Mouse (Mus musculus) intestine, embryonic 14.5 days (tissue): ENCODE measurements around the gene Fabp6. TPM values are rescaled to one million over a fixed set of nuclear protein-coding genes. Genes with fewer than 3 reads are reported as not detected.
A peak's percentile ranks its signal among the peaks of the same experiment; 100 is the strongest.

Source experiments
- ATAC-seq: fragments of 200-750 bp; cut with Nextera tagmentation; replicated peaks from 2 replicates; pipeline ENCODE4 v1.8.0; 2017; ENCODE audit warnings: low read depth, moderate number of reproducible peaks, moderate TSS enrichment, moderate library complexity; ENCODE audit not compliant: low FRiP score, low TSS enrichment
- DNase-seq: peaks from one replicate; pipeline ENCODE4 v3.0.0-alpha.2; 2018; ENCODE audit warnings: low spot score
- H3K27ac ChIP-seq: fragments of 300-500 bp; sonication (generic); 2 replicates; pipeline ENCODE4 v1.5.1; 2014; ENCODE audit warnings: low read depth, mild to moderate bottlenecking, control low read depth
- H3K27me3 ChIP-seq: fragments of 300-500 bp; sonication (generic); replicated peaks from 2 replicates; pipeline ENCODE4 v1.6.1; 2014; ENCODE audit warnings: low read length, control low read depth; ENCODE audit not compliant: control insufficient read depth, insufficient read depth
- H3K36me3 ChIP-seq: fragments of 300-500 bp; sonication (generic); 2 replicates; pipeline ENCODE4 v1.6.1; 2014; ENCODE audit warnings: low read length, control low read depth; ENCODE audit not compliant: control insufficient read depth, insufficient read depth
- H3K4me1 ChIP-seq: fragments of 300-500 bp; sonication (generic); replicated peaks from 2 replicates; pipeline ENCODE4 v1.6.1; 2014; ENCODE audit warnings: low read length, control low read depth, mixed read lengths; ENCODE audit not compliant: control insufficient read depth, insufficient read depth
- H3K4me2 ChIP-seq: fragments of 300-500 bp; sonication (generic); 2 replicates; pipeline ENCODE4 v1.6.1; 2014; ENCODE audit warnings: low read length
- H3K4me3 ChIP-seq: fragments of 300-500 bp; sonication (generic); 2 replicates; pipeline ENCODE4 v1.5.1; 2014; ENCODE audit warnings: low read depth, low read length, control low read depth, mixed read lengths
- H3K9ac ChIP-seq: fragments of 300-500 bp; sonication (generic); 2 replicates; pipeline ENCODE4 v1.6.1; 2014; ENCODE audit warnings: mild to moderate bottlenecking, low read length
- H3K9me3 ChIP-seq: fragments of 300-500 bp; sonication (generic); 2 replicates; pipeline ENCODE4 v1.6.1; 2016; ENCODE audit warnings: low read length, control low read depth; ENCODE audit not compliant: control insufficient read depth
- WGBS: fragments of 180-500 bp; shearing (Covaris S2); extraction: QIAGEN DNeasy Blood & Tissue Kit; methylation state at CpG from one replicate; pipeline ENCODE4 v1.1.7; 2014; 5-methylcytosine and 5-hydroxymethylcytosine counted together
- polyA plus RNA-seq: library from polyadenylated mRNA; unstranded; fragments of >200 nt; fragmentation: Nextera tagmentation; extraction: Ambion mirVana; gene quantifications from 2 replicates; pipeline ENCODE4 v1.2.1, GENCODE M21; 2014

Fabp6 gene
- polyA plus RNA-seq, 1 experiment from 2014 or later, result 0.43 TPM

- Histone ChIP-seq H3K27me3 (no peaks in the 10 kb centered on the region), H3K27ac (no peak overlapping the region), H3K9ac (no peak overlapping the region), H3K36me3 (no peaks in the 10 kb centered on the region), H3K4me1 (peaks cover 10% of the 10 kb centered on the region; the same call in 1 of the 2 replicates), H3K4me2 (no peak overlapping the region), H3K9me3 (no peaks in the 10 kb centered on the region), H3K4me3 (no peak overlapping the region)
- DNase-seq (no peak), ATAC-seq (no peak)
- WGBS, result 81% methylated on average over 10 of the region's 10 CpGs
Observed at GRCm38 (mm10) chr11:43610006-43610661, 8.8 kb upstream of the Fabp6 start.

DNA sequence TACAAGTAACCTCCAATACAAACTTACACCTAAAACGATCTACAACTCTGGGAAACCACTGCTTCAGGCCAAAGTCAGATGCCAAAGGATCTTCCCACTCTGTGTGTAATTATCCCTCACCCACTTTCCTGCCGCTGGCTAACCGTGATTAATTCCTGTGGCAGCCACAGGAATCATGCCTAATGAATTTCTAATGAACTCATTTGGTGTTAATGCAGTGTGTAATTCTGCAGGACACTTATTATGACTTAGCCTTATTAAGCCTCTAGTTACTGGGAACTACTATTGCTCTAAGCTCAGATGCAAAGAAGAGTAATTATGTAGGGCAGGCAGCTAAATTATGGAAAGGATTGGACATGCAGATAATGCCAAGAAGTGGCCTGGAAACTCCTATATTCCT is 7.1 kb upstream of the Fabp6 start:
- ATAC-seq (no peak), DNase-seq (no peak)
- Histone ChIP-seq H3K4me1 (peaks cover 8% of the 10 kb centered on the region; the same call in 1 of the 2 replicates), H3K9ac (no peak overlapping the region), H3K27me3 (no peaks in the 10 kb centered on the region), H3K27ac (no peak overlapping the region), H3K4me2 (no peak overlapping the region), H3K9me3 (no peaks in the 10 kb centered on the region), H3K36me3 (no peaks in the 10 kb centered on the region), H3K4me3 (no peak overlapping the region)
- 83% methylated on average over 3 of the region's 3 CpGs for WGBS

- Histone ChIP-seq H3K4me1 (no peaks in the 10 kb centered on the region), H3K36me3 (no peaks in the 10 kb centered on the region), H3K9ac (no peak overlapping the region), H3K27ac (no peak overlapping the region), H3K27me3 (no peaks in the 10 kb centered on the region), H3K4me2 (no peak overlapping the region), H3K4me3 (no peak overlapping the region), H3K9me3 (no peaks in the 10 kb centered on the region)
- WGBS, result 84% methylated on average over 6 of the region's 6 CpGs
- ATAC-seq (no peak), DNase-seq (no peak)
Observed at GRCm38 (mm10) chr11:43605859-43606258, 4.5 kb upstream of the Fabp6 start.

DNA sequence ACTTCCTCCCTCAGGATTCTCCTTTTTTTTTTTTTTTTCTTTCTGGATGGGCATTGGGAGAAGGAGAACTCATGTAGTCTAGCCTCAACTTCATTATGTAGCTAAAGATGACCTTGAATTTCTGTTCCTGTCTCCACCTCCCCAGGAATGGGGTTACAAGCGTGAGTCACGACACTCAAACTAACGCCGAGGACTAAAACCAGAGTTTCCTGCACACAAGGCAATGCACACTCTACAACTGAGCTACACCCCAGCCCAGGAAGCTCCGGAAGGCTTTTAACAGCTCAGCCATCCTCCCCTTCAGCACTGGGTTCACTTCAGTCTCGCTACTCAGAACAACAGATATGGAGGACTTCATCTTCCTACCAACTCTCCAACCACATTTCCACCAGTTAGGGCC is 3.6 kb upstream of the Fabp6 start:
- H3K4me2 ChIP-seq, result no peak overlapping the region
- H3K36me3 ChIP-seq, result no peaks in the 10 kb centered on the region
- H3K9me3 ChIP-seq, result no peaks in the 10 kb centered on the region
- H3K9ac ChIP-seq, result no peak overlapping the region
- H3K4me3 ChIP-seq, result no peak overlapping the region
- no peaks in the 10 kb centered on the region for H3K27me3 ChIP-seq
- ATAC-seq, result no peak
- H3K27ac ChIP-seq, result no peak overlapping the region
- DNase-seq, result no peak
- 94% methylated on average over 6 of the region's 6 CpGs for WGBS
- no peaks in the 10 kb centered on the region for H3K4me1 ChIP-seq

- Histone ChIP-seq H3K36me3 (no peaks in the 10 kb centered on the region), H3K4me2 (no peak overlapping the region), H3K9me3 (no peaks in the 10 kb centered on the region), H3K27me3 (no peaks in the 10 kb centered on the region), H3K4me3 (no peak overlapping the region), H3K4me1 (no peaks in the 10 kb centered on the region), H3K9ac (no peak overlapping the region), H3K27ac (no peak overlapping the region)
- DNase-seq (no peak), ATAC-seq (no peak)
- WGBS, result 88% methylated on average over 2 of the region's 2 CpGs
Observed at GRCm38 (mm10) chr11:43604207-43604606, 2.9 kb upstream of the Fabp6 start.

DNA sequence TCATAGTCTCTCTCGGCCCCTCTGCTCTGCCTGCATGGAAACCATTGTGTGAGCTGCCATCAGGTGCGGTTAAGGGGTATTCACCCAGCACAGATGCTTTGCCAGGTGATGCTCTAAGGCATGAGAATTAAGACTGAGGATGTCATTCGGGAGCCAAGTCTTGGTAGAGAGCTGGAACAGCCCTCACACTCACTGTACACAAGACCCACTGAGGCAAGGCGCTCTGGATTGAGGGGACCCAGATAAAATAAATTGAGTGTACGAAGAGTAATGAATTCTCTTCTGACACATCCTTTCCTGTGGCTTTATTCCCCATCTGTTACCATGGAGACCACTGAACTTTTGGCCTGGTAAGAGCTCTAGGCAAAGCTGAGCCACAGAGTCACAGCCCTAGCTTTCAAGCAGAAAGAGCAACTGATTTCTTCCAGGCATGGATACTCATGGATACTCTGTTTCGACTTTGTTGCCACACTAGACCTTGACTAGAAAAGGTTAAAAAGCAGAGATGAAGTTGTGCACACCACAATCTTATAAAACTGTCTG is 11.7 kb downstream of the Fabp6 start:
- DNase-seq, result no peak
- H3K4me3 ChIP-seq, result no peak overlapping the region
- no peak overlapping the region for H3K27ac ChIP-seq
- H3K4me2 ChIP-seq, result no peak overlapping the region
- WGBS, result 44% methylated on average over 6 of the region's 6 CpGs
- ATAC-seq, result no peak
- H3K27me3 ChIP-seq, result no peaks in the 10 kb centered on the region
- H3K9ac ChIP-seq, result no peak overlapping the region
- H3K36me3 ChIP-seq, result peaks cover 35% of the 10 kb centered on the region
- no peaks in the 10 kb centered on the region for H3K4me1 ChIP-seq
- no peaks in the 10 kb centered on the region for H3K9me3 ChIP-seq

DNA sequence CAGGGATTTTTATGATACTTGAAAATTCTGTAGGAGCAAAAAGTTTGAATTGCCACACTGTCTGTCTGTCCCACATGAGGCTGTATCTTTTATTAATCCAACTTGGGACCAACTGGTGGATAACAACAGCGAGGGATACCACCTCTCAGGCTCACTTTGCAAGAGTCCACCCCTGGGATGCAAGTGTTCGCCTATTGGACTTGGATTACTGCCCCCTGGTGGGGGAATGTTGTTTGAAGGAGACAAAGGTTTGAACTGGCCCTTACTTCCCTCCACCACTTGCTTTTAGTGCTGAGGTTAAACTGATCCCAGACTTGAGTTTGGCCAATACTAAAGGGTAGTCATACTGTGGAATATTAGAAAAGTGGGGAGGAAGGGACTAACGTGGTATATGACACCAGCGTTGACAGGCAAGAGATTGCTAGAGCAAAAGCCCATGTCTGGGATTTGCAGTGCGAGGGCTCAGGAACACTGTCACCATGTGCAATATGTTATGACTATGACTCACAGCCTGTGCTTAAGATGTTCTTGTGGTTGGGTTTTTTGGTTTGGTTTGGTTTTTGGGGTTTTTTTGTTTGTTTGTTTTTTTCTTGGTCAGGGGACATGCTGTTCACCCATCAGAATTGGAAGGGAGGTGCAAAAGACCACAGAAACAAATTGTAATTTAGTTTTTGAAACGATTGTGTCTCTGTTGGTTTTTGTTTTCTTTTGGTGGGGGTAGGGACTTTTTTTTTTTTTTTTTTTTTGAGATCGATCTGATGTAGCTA is 14.8 kb downstream of the Fabp6 start, which contains the start of gene 4933415A04Rik:
4933415A04Rik (plus strand) TSS at position 717 of the 767 bp plus-strand sequence.
- ATAC-seq, result peak; percentile 52; the same call in 1 of the 2 replicates
- Histone ChIP-seq H3K9me3 (no peaks in the 10 kb centered on the region), H3K9ac (no peak within 1 kb of the TSS), H3K27me3 (no peaks in the 10 kb centered on the region), H3K4me2 (no peak within 1 kb of the TSS), H3K4me3 (no peak within 1 kb of the TSS), H3K4me1 (no peaks in the 10 kb centered on the region), H3K27ac (no peak within 1 kb of the TSS), H3K36me3 (peaks cover 51% of the 10 kb centered on the region)
- 73% methylated on average over 7 of the region's 7 CpGs for WGBS
- DNase-seq, result peak; percentile 85

DNA sequence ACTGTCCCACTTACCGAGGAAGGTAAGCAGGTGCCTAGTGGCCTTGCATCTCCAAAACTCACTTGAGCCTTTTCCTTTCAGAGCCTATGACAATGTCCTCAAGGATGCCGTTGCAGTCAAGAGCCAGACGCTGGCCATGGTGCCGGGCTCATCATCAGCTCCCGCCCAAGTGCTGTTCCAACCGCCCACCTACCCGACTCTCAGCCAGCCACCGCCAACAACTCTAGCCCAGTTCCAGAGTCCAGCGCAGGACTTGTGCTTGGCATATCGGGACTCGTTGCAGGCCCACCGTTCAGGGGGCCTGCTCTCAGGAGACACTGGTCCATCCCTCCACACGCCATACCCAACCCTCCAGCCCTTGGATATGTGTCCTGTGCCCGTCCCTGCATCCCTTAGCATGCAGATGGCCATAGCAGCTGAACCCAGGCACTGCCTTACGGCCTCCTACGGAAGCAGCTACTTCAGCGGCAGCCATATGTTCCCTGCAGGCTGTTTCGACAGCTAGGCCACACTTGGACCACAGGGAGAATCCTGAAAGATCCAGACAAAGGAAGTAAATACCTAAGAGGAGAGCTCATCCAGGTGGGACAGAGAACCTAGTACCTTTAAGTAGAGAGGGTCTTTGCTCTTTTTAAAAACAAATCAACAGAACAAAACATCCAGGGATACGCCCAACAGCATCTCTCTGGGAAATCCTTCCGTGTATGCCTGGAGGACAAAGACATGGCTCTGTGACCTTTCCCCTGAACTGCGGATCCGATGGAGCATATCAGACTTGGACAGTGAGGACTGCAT is 15.9 kb downstream of the Fabp6 start:
- WGBS, result 91% methylated on average over 22 of the region's 22 CpGs
- Histone ChIP-seq H3K4me3 (no peak overlapping the region), H3K9ac (no peak overlapping the region), H3K4me1 (no peaks in the 10 kb centered on the region), H3K4me2 (no peak overlapping the region), H3K9me3 (no peaks in the 10 kb centered on the region), H3K36me3 (peaks cover 58% of the 10 kb centered on the region), H3K27ac (no peak overlapping the region), H3K27me3 (no peaks in the 10 kb centered on the region)
- ATAC-seq, result no peak
- DNase-seq, result no peak
